Mouse (Mus musculus): ENCODE results near the gene Nek4.

GRCm38 (mm10) chr14:31018860-31019291 lies 67.7 kb downstream of the Nek4 start, which contains the start of the genes Pbrm1 and Gnl3:
- no peak for TF ChIP-seq ZNF384 (IDR thresholded peaks at IDR 0.05; ENCODE audit: low read depth, low read length)
- no peak for TF ChIP-seq ZC3H11A (IDR thresholded peaks at IDR 0.05; ENCODE audit: borderline replicate concordance, low read depth, low read length)
- TF ChIP-seq HCFC1 (IDR thresholded peaks at IDR 0.05; ENCODE audit: borderline replicate concordance, insufficient read depth, low read length), result peak; percentile 64; the same call in 1 of the 2 replicates
- TF ChIP-seq MAFK (IDR thresholded peaks at IDR 0.05; ENCODE audit: insufficient read depth, low read depth, low read length), result no peak
